25 mouse cellular contexts compared by ENCODE assay signal in the genomic region with DNA sequence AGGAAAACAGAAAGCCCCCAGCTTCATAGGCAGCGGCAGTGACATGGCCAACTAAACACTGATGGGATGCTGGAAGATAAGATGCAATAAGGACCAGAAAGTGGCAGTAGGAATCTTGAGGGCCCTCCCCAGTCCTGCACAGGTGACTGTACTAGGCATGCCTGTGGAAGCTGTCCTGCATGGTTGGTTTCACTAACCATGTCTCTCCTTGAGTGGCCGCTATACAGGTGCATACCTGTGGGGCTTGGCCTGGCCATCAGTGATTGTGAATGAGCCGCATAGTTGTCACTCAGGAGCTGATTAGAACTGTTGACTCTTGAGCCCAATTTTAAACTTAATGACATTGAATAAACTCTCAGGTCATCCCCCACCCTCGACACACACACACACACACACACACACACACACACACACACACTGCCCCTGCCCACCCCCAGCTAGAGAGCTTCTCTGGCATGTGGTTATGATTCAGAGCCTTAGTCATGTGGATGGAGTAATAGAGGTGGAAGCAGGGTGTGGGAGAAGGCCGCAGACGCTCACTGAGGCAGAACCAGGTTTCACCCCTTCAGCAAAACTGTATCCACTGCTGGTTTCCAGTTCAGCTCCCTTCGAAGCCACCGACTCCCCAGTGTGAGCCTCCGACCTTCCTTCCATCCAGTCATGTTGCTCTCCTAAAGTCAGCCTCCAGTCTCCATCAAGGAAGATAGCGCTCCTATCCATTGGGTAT.
DNase-seq lines count a peak whose midpoint lies in the region; ATAC-seq and TF ChIP-seq lines count a peak whose summit lies in the region.
"Had no signal": no experiment of that assay in that cellular context is flagged by ENCODE, and none has a peak within 500 bp of the region (broad histone marks: within the 10 kb centered on the region; RNA-seq: fewer than 3 reads in every experiment).

No protein-coding gene starts in this region.

- 0 out of 2 replicates have a peak, but pooled peaks have one; percentile 46 for ATAC-seq in kidney, embryonic 15.5 days (replicated peaks; ENCODE audit: low FRiP score)
- ATAC-seq in midbrain, embryonic 11.5 days (ENCODE audit: low FRiP score): no peak
- no peak for ATAC-seq in midbrain, postnatal 0 days (ENCODE audit: low FRiP score)
- ATAC-seq: activated CD4-positive, CD25-positive, alpha-beta regulatory T cell, adult 4 months; forebrain, embryonic 14.5 days had no signal

- H3K9me3 ChIP-seq in kidney, embryonic 15.5 days (replicated peaks): no peaks in the 10 kb centered on the region
- no peaks in the 10 kb centered on the region for H3K9me3 ChIP-seq in midbrain, embryonic 11.5 days (ENCODE audit: control insufficient read depth, low read length)
- H3K9me3 ChIP-seq in midbrain, postnatal 0 days (ENCODE audit: low read length): no peaks in the 10 kb centered on the region
- H3K9me3 ChIP-seq in CH12.LX (replicated peaks; ENCODE audit: low read length): no peaks in the 10 kb centered on the region
- H3K9me3 ChIP-seq: embryonic facial prominence, embryonic 15.5 days; heart, embryonic 15.5 days; hindbrain, embryonic 15.5 days; liver, embryonic 13.5 days; lung, embryonic 15.5 days had no signal

- no peak for TF ChIP-seq POLR2A in CH12.LX (IDR thresholded peaks at IDR 0.05; ENCODE audit: low read depth, low read length)

- no peak for DNase-seq in kidney, postnatal 36 days
- DNase-seq in midbrain, embryonic 11.5 days (ENCODE audit: low spot score, missing footprints): peak; percentile 33
- no peak for DNase-seq in midbrain, postnatal 0 days (ENCODE audit: low spot score)
- DNase-seq in CH12.LX (ENCODE audit: extremely low read depth): peak; percentile 60
- DNase-seq in T-cell, adult 2 months (ENCODE audit: low spot score): no peak
- no peak for DNase-seq in left cerebral cortex, postnatal 36 days (ENCODE audit: low spot score in 2 of 2)
- DNase-seq: adrenal gland, postnatal 25 days; cerebellum, adult 11 months; cerebellum, adult 9-11 months; heart, postnatal 4 days; kidney, adult 9 months; layer of hippocampus, adult 9-11 months; liver, embryonic 13.5 days; midbrain, embryonic 14.5 days; right cerebral cortex, adult 18-20 months; right cerebral cortex, postnatal 4 days; thymus, adult 2 months; thymus, postnatal 4 days had no signal

- TF ChIP-seq RAD21 in CH12.LX (IDR thresholded peaks at IDR 0.05; ENCODE audit: low read depth, low read length): no peak

- WGBS in kidney, embryonic 15.5 days: 61% methylated on average over 10 of the region's 10 CpGs
- WGBS in midbrain, embryonic 11.5 days: 91% methylated on average over 10 of the region's 10 CpGs
- 91% methylated on average over 10 of the region's 10 CpGs for WGBS in midbrain, postnatal 0 days

- dilution Hi-C loops in CH12.LX (cut with MboI; ENCODE audit: extremely low pct_ligation_motif_present, extremely low pct_unique_long_range_greater_than_20kb, low sequenced_read_pairs): no loop called here

- no peak overlapping the region for H3K4me3 ChIP-seq in kidney, embryonic 15.5 days (replicated peaks)
- H3K4me3 ChIP-seq in midbrain, embryonic 11.5 days (ENCODE audit: low read depth, low read length): no peak overlapping the region
- no peak overlapping the region for H3K4me3 ChIP-seq in midbrain, postnatal 0 days (ENCODE audit: low read depth, low read length)
- no peak overlapping the region for H3K4me3 ChIP-seq in CH12.LX (replicated peaks in 1 of 3; ENCODE audit: low read depth in 2 of 3, low read length in 2 of 3, poor library complexity in 1 of 3)
- H3K4me3 ChIP-seq: embryonic facial prominence, embryonic 15.5 days; heart, embryonic 15.5 days; hindbrain, embryonic 15.5 days; liver, embryonic 13.5 days; lung, embryonic 15.5 days had no signal

- no peak for TF ChIP-seq CTCF in midbrain, postnatal 0 days (IDR thresholded peaks at IDR 0.05)
- TF ChIP-seq CTCF in CH12.LX (conservative IDR thresholded peaks at IDR 0.05 in 1 of 2, IDR thresholded peaks at IDR 0.05 in 1 of 2; ENCODE audit: low read depth in 2 of 2, low read length in 2 of 2): no peak

- no peak overlapping the region for H3K27ac ChIP-seq in kidney, embryonic 15.5 days
- H3K27ac ChIP-seq in midbrain, embryonic 11.5 days (ENCODE audit: low read depth, low read length): no peak overlapping the region
- H3K27ac ChIP-seq in midbrain, postnatal 0 days (ENCODE audit: low read depth, low read length): no peak overlapping the region
- peak overlapping the region; percentile 9; the same call in 1 of the 2 replicates for H3K27ac ChIP-seq in CH12.LX (ENCODE audit: insufficient read depth, low read depth)
- H3K27ac ChIP-seq: embryonic facial prominence, embryonic 15.5 days; heart, embryonic 15.5 days; hindbrain, embryonic 15.5 days; liver, embryonic 13.5 days; lung, embryonic 15.5 days had no signal

- no peak overlapping the region for H3K4me2 ChIP-seq in kidney, embryonic 15.5 days
- no peak overlapping the region for H3K4me2 ChIP-seq in midbrain, embryonic 11.5 days
- H3K4me2 ChIP-seq in midbrain, postnatal 0 days (ENCODE audit: low read depth, low read length, poor library complexity, severe bottlenecking): no peak overlapping the region
- no peak overlapping the region; the same call in 1 of the 2 replicates for H3K4me2 ChIP-seq in CH12.LX (ENCODE audit: insufficient read depth, low read depth, poor library complexity, severe bottlenecking)
- H3K4me2 ChIP-seq: embryonic facial prominence, embryonic 15.5 days; heart, embryonic 15.5 days; hindbrain, embryonic 15.5 days; liver, embryonic 13.5 days; lung, embryonic 15.5 days had no signal

- H3K9ac ChIP-seq in kidney, embryonic 15.5 days: no peak overlapping the region
- H3K9ac ChIP-seq in midbrain, embryonic 11.5 days (ENCODE audit: low read length): no peak overlapping the region
- H3K9ac ChIP-seq in midbrain, postnatal 0 days (replicated peaks; ENCODE audit: low read length, poor library complexity, severe bottlenecking): no peak overlapping the region
- H3K9ac ChIP-seq in CH12.LX (ENCODE audit: insufficient read depth, low read depth): no peak overlapping the region
- H3K9ac ChIP-seq: embryonic facial prominence, embryonic 15.5 days; heart, embryonic 15.5 days; hindbrain, embryonic 15.5 days; liver, embryonic 13.5 days; lung, embryonic 15.5 days had no signal

- no peaks in the 10 kb centered on the region for H3K79me2 ChIP-seq in CH12.LX (replicated peaks; ENCODE audit: control insufficient read depth, extremely low read depth, insufficient read depth, poor library complexity, severe bottlenecking)

- 0 out of 2 replicates have a peak, but pooled peaks cover 6% of the 10 kb centered on the region for H3K4me1 ChIP-seq in kidney, embryonic 15.5 days
- no peaks in the 10 kb centered on the region for H3K4me1 ChIP-seq in midbrain, embryonic 11.5 days (ENCODE audit: control insufficient read depth, insufficient read depth, low read length)
- no peaks in the 10 kb centered on the region for H3K4me1 ChIP-seq in midbrain, postnatal 0 days (ENCODE audit: insufficient read depth, low read length)
- H3K4me1 ChIP-seq in CH12.LX (ENCODE audit: control insufficient read depth in 1 of 2, insufficient read depth in 2 of 2): peaks cover 36 to 71% of the 10 kb centered on the region in 2 experiments
- H3K4me1 ChIP-seq: embryonic facial prominence, embryonic 15.5 days; heart, embryonic 15.5 days; hindbrain, embryonic 15.5 days; liver, embryonic 13.5 days had no signal

- intact Hi-C loops in left cerebral cortex, postnatal 36 days (cut with DNase I): no loop called here

- no peaks in the 10 kb centered on the region; the same call in 1 of the 2 replicates for H3K27me3 ChIP-seq in kidney, embryonic 15.5 days
- no peaks in the 10 kb centered on the region for H3K27me3 ChIP-seq in midbrain, embryonic 11.5 days (ENCODE audit: control insufficient read depth, insufficient read depth, low read length)
- H3K27me3 ChIP-seq in midbrain, postnatal 0 days (ENCODE audit: insufficient read depth, low read length): no peaks in the 10 kb centered on the region
- H3K27me3 ChIP-seq in CH12.LX (replicated peaks): no peaks in the 10 kb centered on the region
- H3K27me3 ChIP-seq: embryonic facial prominence, embryonic 15.5 days; heart, embryonic 15.5 days; hindbrain, embryonic 15.5 days; liver, embryonic 13.5 days; lung, embryonic 15.5 days had no signal

- no peaks in the 10 kb centered on the region for H3K36me3 ChIP-seq in kidney, embryonic 15.5 days
- no peaks in the 10 kb centered on the region for H3K36me3 ChIP-seq in midbrain, embryonic 11.5 days (ENCODE audit: control insufficient read depth, insufficient read depth, low read length)
- H3K36me3 ChIP-seq in midbrain, postnatal 0 days (ENCODE audit: insufficient read depth, low read length): no peaks in the 10 kb centered on the region
- no peaks in the 10 kb centered on the region for H3K36me3 ChIP-seq in CH12.LX (replicated peaks in 1 of 2; ENCODE audit: control insufficient read depth in 1 of 2, insufficient read depth in 1 of 2, low read length in 1 of 2)
- H3K36me3 ChIP-seq: embryonic facial prominence, embryonic 15.5 days; heart, embryonic 15.5 days; hindbrain, embryonic 15.5 days; liver, embryonic 13.5 days; lung, embryonic 15.5 days had no signal

- in situ Hi-C loops in CH12.LX (cut with MboI; ENCODE audit: low pct_ligation_motif_present, low pct_unique_long_range_greater_than_20kb, low sequenced_read_pairs): loop anchor here (25.0 kb wide), 1 partner anchor 419 kb away; a partner anchor contains a TSS

- TF ChIP-seq EP300 in CH12.LX (IDR thresholded peaks at IDR 0.05; ENCODE audit: low read length): peak; percentile 14; the same call in 1 of the 2 replicates

TF ChIP-seq in CH12.LX, 34 proteins besides CTCF, POLR2A, EP300 and RAD21:
- TF ChIP-seq RCOR1 (conservative IDR thresholded peaks at IDR 0.05; ENCODE audit: low read depth, low read length) (no peak), ELF1 (IDR thresholded peaks at IDR 0.05; ENCODE audit: low read depth, low read length) (no peak), MAFK (IDR thresholded peaks at IDR 0.05; ENCODE audit: insufficient replicate concordance, low read length) (0 out of 2 replicates have a peak, but pooled peaks have one; percentile 55), TBP (conservative IDR thresholded peaks at IDR 0.05; ENCODE audit: low read depth, low read length) (no peak), BHLHE40 (IDR thresholded peaks at IDR 0.05; ENCODE audit: low read depth, low read length) (peak; percentile 71), USF2 (conservative IDR thresholded peaks at IDR 0.05; ENCODE audit: low read depth, low read length) (no peak), HCFC1 (IDR thresholded peaks at IDR 0.05; ENCODE audit: low read depth, low read length) (no peak), PAX5 (IDR thresholded peaks at IDR 0.05; ENCODE audit: low read length) (no peak), ZKSCAN1 (IDR thresholded peaks at IDR 0.05; ENCODE audit: borderline replicate concordance, low read depth, low read length) (no peak), ETS1 (conservative IDR thresholded peaks at IDR 0.05; ENCODE audit: low read depth, low read length) (peak; percentile 76), ZC3H11A (IDR thresholded peaks at IDR 0.05; ENCODE audit: low read depth, low read length) (no peak)
TF ChIP-seq in CH12.LX: peak in this region for 3.

Comparison
In these comparisons a context has a peak if more than half of its experiments do, and no peak if none do; other contexts are left out.
1. DNase-seq: peak in midbrain, embryonic 11.5 days (single experiment) and CH12.LX (single experiment); none in kidney, postnatal 36 days (0 of 2), midbrain, postnatal 0 days (single experiment), T-cell, adult 2 months (single experiment) and left cerebral cortex, postnatal 36 days (0 of 2).